Mouse (Mus musculus) intestine, embryonic 15.5 days (tissue): ENCODE measurements around the gene Gm20388. TPM values are rescaled to one million over a fixed set of nuclear protein-coding genes. Genes with fewer than 3 reads are reported as not detected.
A peak's percentile ranks its signal among the peaks of the same experiment; 100 is the strongest.

Source experiments
- ATAC-seq: fragments of 200-750 bp; cut with Nextera tagmentation; 2 replicates; pipeline ENCODE4 v1.8.0; 2017; ENCODE audit warnings: moderate TSS enrichment, moderate library complexity
- H3K27ac ChIP-seq: fragments of 300-500 bp; sonication (generic); 2 replicates; pipeline ENCODE4 v1.5.1; 2015; ENCODE audit warnings: mild to moderate bottlenecking, inconsistent platforms
- H3K27me3 ChIP-seq: fragments of 300-500 bp; sonication (generic); replicated peaks from 2 replicates; pipeline ENCODE4 v1.6.1; 2015; ENCODE audit warnings: inconsistent platforms
- H3K36me3 ChIP-seq: fragments of 300-500 bp; sonication (generic); 2 replicates; pipeline ENCODE4 v1.6.1; 2015; ENCODE audit warnings: inconsistent platforms
- H3K4me1 ChIP-seq: fragments of 300-500 bp; sonication (generic); replicated peaks from 2 replicates; pipeline ENCODE4 v1.6.1; 2015; ENCODE audit warnings: inconsistent platforms
- H3K4me2 ChIP-seq: fragments of 300-500 bp; sonication (generic); replicated peaks from 2 replicates; pipeline ENCODE4 v1.6.1; 2015; ENCODE audit warnings: mild to moderate bottlenecking, inconsistent platforms
- H3K4me3 ChIP-seq: fragments of 300-500 bp; sonication (generic); replicated peaks from 2 replicates; pipeline ENCODE4 v1.5.1; 2015; ENCODE audit warnings: inconsistent platforms
- H3K9ac ChIP-seq: fragments of 300-500 bp; sonication (generic); 2 replicates; pipeline ENCODE4 v1.6.1; 2015; ENCODE audit warnings: inconsistent platforms
- H3K9me3 ChIP-seq: fragments of 300-500 bp; sonication (generic); 2 replicates; pipeline ENCODE4 v1.6.1; 2016; ENCODE audit warnings: inconsistent platforms
- WGBS: fragments of 180-500 bp; shearing (Covaris S2); methylation state at CpG from one replicate; pipeline ENCODE4 v1.1.7; 2015; 5-methylcytosine and 5-hydroxymethylcytosine counted together
- polyA plus RNA-seq: library from polyadenylated mRNA; unstranded; fragments of >200 nt; fragmentation: Nextera tagmentation; extraction: Ambion mirVana; gene quantifications from 2 replicates; pipeline ENCODE4 v1.2.1, GENCODE M21; 2015

Gm20388 gene
- polyA plus RNA-seq, 1 experiment from 2014 or later: not detected

GRCm38 (mm10) chr8:123880821-123881350, 3970.2 kb downstream of the Gm20388 start:
- Histone ChIP-seq H3K9me3 (no peaks in the 10 kb centered on the region), H3K36me3 (no peaks in the 10 kb centered on the region), H3K27me3 (0 out of 2 replicates have a peak, but pooled peaks cover 4% of the 10 kb centered on the region), H3K9ac (no peak overlapping the region), H3K4me1 (peaks cover 6% of the 10 kb centered on the region), H3K4me2 (no peak overlapping the region), H3K4me3 (no peak overlapping the region), H3K27ac (no peak overlapping the region)
- ATAC-seq: no peak
- WGBS: 30% methylated on average over 4 of the region's 4 CpGs

GRCm38 (mm10) chr8:123882412-123882811, 3971.8 kb downstream of the Gm20388 start:
- ATAC-seq: no peak

DNA sequence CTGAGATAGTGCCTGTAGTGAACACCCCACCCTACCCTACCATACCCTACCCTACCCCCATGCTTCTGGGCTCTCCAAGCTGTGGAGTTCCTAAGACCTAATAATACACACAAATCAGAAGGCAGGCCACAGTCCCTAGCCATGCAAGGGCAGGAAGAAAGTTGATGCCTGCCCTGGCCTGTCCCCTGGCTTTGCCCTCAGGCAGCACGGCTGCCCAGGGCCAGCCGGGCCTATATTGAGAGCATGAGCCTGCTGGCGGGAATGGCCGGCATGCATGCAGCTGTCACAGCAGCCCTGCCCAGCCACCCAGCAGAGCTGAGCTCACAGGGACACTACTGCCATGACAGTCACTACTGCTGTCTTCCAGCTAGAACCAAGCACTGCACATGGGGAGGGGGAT, 3972.5 kb downstream of the Gm20388 start:
- Histone ChIP-seq H3K27ac (no peak overlapping the region), H3K36me3 (no peaks in the 10 kb centered on the region), H3K9me3 (no peaks in the 10 kb centered on the region), H3K27me3 (peaks cover 8% of the 10 kb centered on the region; the same call in 1 of the 2 replicates), H3K4me3 (no peak overlapping the region), H3K4me2 (no peak overlapping the region), H3K4me1 (peaks cover 6% of the 10 kb centered on the region), H3K9ac (no peak overlapping the region)
- no peak for ATAC-seq
- WGBS: 70% methylated on average over 4 of the region's 4 CpGs

More at GRCm38 (mm10) chr8:123882412-123882811, 3971.8 kb downstream of the Gm20388 start:
- H3K4me3 ChIP-seq: no peak overlapping the region
- H3K9me3 ChIP-seq: no peaks in the 10 kb centered on the region
- no peak overlapping the region for H3K4me2 ChIP-seq
- WGBS: 54% methylated on average over 2 of the region's 2 CpGs
- H3K4me1 ChIP-seq: peaks cover 6% of the 10 kb centered on the region
- H3K27ac ChIP-seq: no peak overlapping the region
- no peaks in the 10 kb centered on the region for H3K36me3 ChIP-seq
- peaks cover 8% of the 10 kb centered on the region; the same call in 1 of the 2 replicates for H3K27me3 ChIP-seq
- H3K9ac ChIP-seq: no peak overlapping the region

GRCm38 (mm10) chr8:123884721-123885565, 3974.3 kb downstream of the Gm20388 start:
- 5% methylated on average over 13 of the region's 14 CpGs for WGBS
- no peaks in the 10 kb centered on the region for H3K36me3 ChIP-seq
- H3K9me3 ChIP-seq: no peaks in the 10 kb centered on the region
- H3K4me1 ChIP-seq: peaks cover 6% of the 10 kb centered on the region
- ATAC-seq: peak; percentile 65
- peaks cover 11% of the 10 kb centered on the region for H3K27me3 ChIP-seq
- H3K4me3 ChIP-seq: no peak overlapping the region
- peak overlapping the region; percentile 28; the same call in 1 of the 2 replicates for H3K4me2 ChIP-seq
- H3K27ac ChIP-seq: no peak overlapping the region
- no peak overlapping the region for H3K9ac ChIP-seq

DNA sequence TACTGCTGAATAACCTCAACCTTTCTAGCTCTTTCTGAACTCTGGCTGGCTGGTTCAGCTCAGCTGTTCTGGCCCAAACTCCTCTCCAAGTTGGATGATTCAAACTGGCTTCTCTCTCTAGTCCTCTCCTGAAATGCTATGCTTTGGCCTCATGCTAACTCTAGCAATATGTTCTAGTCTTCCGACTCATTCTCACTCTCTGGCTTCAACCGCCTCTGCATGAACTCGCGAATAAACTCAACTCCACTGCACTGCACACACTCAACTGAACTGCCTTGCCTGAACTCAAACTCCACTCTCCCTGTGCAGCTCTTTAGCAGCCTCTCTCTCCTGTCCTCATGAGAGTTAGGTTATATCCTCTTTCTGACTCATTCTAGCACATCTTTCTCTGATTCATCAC, 3976.5 kb downstream of the Gm20388 start:
- no peak overlapping the region for H3K27ac ChIP-seq
- no peaks in the 10 kb centered on the region for H3K36me3 ChIP-seq
- H3K4me2 ChIP-seq: no peak overlapping the region
- H3K27me3 ChIP-seq: peaks cover 28% of the 10 kb centered on the region
- ATAC-seq: no peak
- H3K4me3 ChIP-seq: no peak overlapping the region
- peaks cover 14% of the 10 kb centered on the region for H3K4me1 ChIP-seq
- no peak overlapping the region for H3K9ac ChIP-seq
- no peaks in the 10 kb centered on the region for H3K9me3 ChIP-seq
- WGBS: 89% methylated on average over 4 of the region's 4 CpGs

GRCm38 (mm10) chr8:123887956-123888355, 3977.3 kb downstream of the Gm20388 start:
- ATAC-seq: no peak
- no peaks in the 10 kb centered on the region for H3K36me3 ChIP-seq
- peaks cover 36% of the 10 kb centered on the region for H3K27me3 ChIP-seq
- H3K9ac ChIP-seq: no peak overlapping the region
- H3K27ac ChIP-seq: no peak overlapping the region
- no peaks in the 10 kb centered on the region for H3K9me3 ChIP-seq
- H3K4me3 ChIP-seq: no peak overlapping the region
- H3K4me2 ChIP-seq: no peak overlapping the region
- WGBS: 83% methylated on average over 2 of the region's 2 CpGs
- peaks cover 15% of the 10 kb centered on the region for H3K4me1 ChIP-seq

DNA sequence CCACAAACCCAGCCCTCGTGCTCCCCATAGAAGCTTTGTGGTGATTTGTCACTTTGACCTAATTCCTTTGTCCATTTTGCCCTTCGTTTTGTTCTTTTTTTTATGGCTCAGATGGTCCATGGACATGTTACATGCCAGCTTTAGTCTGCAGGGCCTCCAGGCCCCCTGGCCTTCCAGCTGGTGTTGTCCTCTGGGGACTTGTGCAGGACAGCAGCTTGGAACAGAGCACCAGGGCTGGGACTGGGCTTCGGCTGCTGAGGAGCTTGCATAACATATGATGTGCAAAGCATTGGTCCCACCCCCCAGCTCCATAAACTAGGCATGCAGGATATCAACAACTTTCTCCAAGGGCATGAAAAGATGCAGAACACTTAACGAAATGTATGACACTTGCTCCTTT, 3979.2 kb downstream of the Gm20388 start:
- H3K4me1 ChIP-seq: peaks cover 14% of the 10 kb centered on the region; the same call in 1 of the 2 replicates
- WGBS: 63% methylated on average over 4 of the region's 4 CpGs
- H3K27me3 ChIP-seq: peaks cover 50% of the 10 kb centered on the region
- no peak overlapping the region for H3K4me2 ChIP-seq
- H3K4me3 ChIP-seq: no peak overlapping the region
- no peak overlapping the region for H3K9ac ChIP-seq
- ATAC-seq: no peak
- H3K27ac ChIP-seq: no peak overlapping the region
- H3K9me3 ChIP-seq: no peaks in the 10 kb centered on the region
- no peaks in the 10 kb centered on the region for H3K36me3 ChIP-seq

DNA sequence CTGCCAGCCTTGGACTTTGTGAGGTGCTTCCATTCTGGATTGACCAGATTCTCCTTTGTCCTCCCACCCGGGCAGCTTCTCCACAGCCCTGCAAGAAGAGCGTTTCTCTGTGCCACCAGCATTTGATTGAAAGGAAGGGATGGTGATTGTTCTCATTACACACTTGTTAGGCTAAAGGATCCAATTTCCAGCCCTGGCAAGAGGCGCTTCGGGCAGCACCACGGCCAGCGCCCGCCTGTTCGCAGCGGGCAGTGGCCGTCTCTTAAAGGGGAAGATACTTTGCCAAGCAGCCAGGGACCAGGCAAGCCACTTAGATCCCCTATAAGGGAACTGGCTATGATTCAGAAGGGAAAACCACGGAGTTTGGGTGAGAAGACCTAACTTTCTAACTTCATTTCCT, 3980.6 kb downstream of the Gm20388 start:
- Histone ChIP-seq H3K4me3 (no peak overlapping the region), H3K9me3 (no peaks in the 10 kb centered on the region), H3K27ac (no peak overlapping the region), H3K9ac (no peak overlapping the region), H3K4me1 (0 out of 2 replicates have a peak, but pooled peaks cover 14% of the 10 kb centered on the region), H3K36me3 (no peaks in the 10 kb centered on the region), H3K4me2 (peak overlapping the region; percentile 43), H3K27me3 (peaks cover 64% of the 10 kb centered on the region)
- ATAC-seq: no peak
- under 1% methylated on average over 11 of the region's 11 CpGs for WGBS

- Histone ChIP-seq H3K9ac (no peak overlapping the region), H3K9me3 (no peaks in the 10 kb centered on the region), H3K36me3 (no peaks in the 10 kb centered on the region), H3K27ac (no peak overlapping the region), H3K4me1 (0 out of 2 replicates have a peak, but pooled peaks cover 14% of the 10 kb centered on the region), H3K4me2 (peak overlapping the region; percentile 43), H3K27me3 (peaks cover 64% of the 10 kb centered on the region), H3K4me3 (peak overlapping the region; percentile 19)
- WGBS: 1% methylated on average over 48 of the region's 49 CpGs
- no peak for ATAC-seq
These were observed 3981.4 kb downstream of the Gm20388 start for GRCm38 (mm10) chr8:123891883-123892585.

DNA sequence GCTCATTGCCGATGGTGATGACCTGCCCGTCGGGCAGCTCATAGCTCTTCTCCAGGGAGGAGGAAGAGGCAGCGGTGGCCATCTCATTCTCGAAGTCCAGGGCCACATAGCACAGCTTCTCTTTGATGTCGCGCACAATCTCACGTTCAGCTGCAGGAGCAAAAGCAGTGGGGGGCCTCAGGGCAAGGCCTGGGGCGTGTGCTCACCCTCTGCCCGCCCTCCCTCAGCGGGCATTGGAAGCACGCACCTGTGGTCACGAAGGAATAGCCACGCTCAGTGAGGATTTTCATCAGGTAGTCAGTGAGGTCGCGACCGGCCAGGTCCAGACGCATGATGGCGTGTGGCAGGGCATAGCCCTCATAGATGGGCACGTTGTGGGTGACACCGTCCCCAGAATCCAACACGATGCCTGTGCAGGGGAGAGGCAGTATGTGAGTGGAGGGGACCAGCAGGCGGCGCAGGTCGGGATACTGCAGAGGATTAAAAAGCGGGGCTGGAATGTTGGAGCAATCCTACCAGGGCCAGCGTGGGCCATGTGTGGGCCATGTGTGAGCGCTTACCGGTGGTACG, 3982.0 kb downstream of the Gm20388 start:
- peaks cover 61% of the 10 kb centered on the region for H3K27me3 ChIP-seq
- no peak for ATAC-seq
- no peaks in the 10 kb centered on the region for H3K9me3 ChIP-seq
- peak overlapping the region; percentile 43; the same call in 1 of the 2 replicates for H3K4me2 ChIP-seq
- H3K27ac ChIP-seq: no peak overlapping the region
- peak overlapping the region; percentile 19; the same call in 1 of the 2 replicates for H3K4me3 ChIP-seq
- 0 out of 2 replicates have a peak, but pooled peaks cover 14% of the 10 kb centered on the region for H3K4me1 ChIP-seq
- H3K36me3 ChIP-seq: no peaks in the 10 kb centered on the region
- no peak overlapping the region for H3K9ac ChIP-seq
- 14% methylated on average over 30 of the region's 30 CpGs for WGBS

DNA sequence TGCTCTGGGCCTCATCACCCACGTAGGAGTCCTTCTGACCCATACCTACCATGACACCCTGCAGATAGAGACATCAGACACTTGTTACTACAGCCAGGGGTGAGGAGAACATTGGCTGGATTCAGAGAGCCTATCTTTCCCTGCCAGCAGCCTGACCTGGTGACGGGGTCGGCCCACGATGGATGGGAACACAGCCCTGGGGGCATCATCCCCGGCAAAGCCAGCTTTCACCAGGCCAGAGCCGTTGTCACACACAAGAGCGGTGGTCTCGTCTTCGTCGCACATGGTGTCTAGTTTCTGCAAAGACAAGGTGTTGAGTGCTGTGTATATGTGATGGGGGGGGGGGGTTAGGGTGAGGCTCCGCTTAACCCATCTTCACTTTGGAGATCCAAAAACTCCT, 3982.8 kb downstream of the Gm20388 start:
- no peak overlapping the region for H3K9ac ChIP-seq
- no peaks in the 10 kb centered on the region for H3K36me3 ChIP-seq
- no peak for ATAC-seq
- 78% methylated on average over 11 of the region's 11 CpGs for WGBS
- H3K4me1 ChIP-seq: 0 out of 2 replicates have a peak, but pooled peaks cover 14% of the 10 kb centered on the region
- H3K4me2 ChIP-seq: no peak overlapping the region
- H3K9me3 ChIP-seq: no peaks in the 10 kb centered on the region
- no peak overlapping the region for H3K4me3 ChIP-seq
- peaks cover 61% of the 10 kb centered on the region for H3K27me3 ChIP-seq
- no peak overlapping the region for H3K27ac ChIP-seq
